Mouse (Mus musculus) frontal cortex, postnatal 36 days (tissue): ENCODE measurements around the gene Dgkh.
"Not testable (repeated sequence)": the region's sequence is repeated elsewhere in the genome, so short reads cannot be mapped to it uniquely, and the experiment has no call there.

Source experiments
- DNase-seq, 2 experiments: peaks; one replicate each; pipeline ENCODE4 v3.0.0; 2022; ENCODE audit warnings: low spot score in 2 of 2

The Dgkh gene

GRCm38 (mm10) chr14:78732617-78733312, at the start of gene Dgkh:
TSS of gene Dgkh (minus strand) at chr14:78732776.
- peak; percentile 79 to 82 for DNase-seq

GRCm38 (mm10) chr14:78777215-78777614, 44.6 kb upstream of the Dgkh start:
- DNase-seq = peak; percentile 24 to 26

- peak in 1 of 2 experiments; percentile 4 for DNase-seq
Measured at GRCm38 (mm10) chr14:78776659-78777058, 44.1 kb upstream of the Dgkh start.

- DNase-seq = no peak
Measured at GRCm38 (mm10) chr14:78775699-78776098, 43.1 kb upstream of the Dgkh start.

GRCm38 (mm10) chr14:78775226-78775625, 42.6 kb upstream of the Dgkh start:
- no peak for DNase-seq

GRCm38 (mm10) chr14:78770457-78770856, 37.9 kb upstream of the Dgkh start:
- no peak for DNase-seq

- no peak for DNase-seq
Measured at GRCm38 (mm10) chr14:78761064-78761463, 28.5 kb upstream of the Dgkh start.

GRCm38 (mm10) chr14:78759491-78759890, 26.9 kb upstream of the Dgkh start:
- no peak for DNase-seq

GRCm38 (mm10) chr14:78755316-78755715, 22.7 kb upstream of the Dgkh start:
- DNase-seq = no peak

- no peak for DNase-seq
Measured at GRCm38 (mm10) chr14:78748692-78749091, 16.1 kb upstream of the Dgkh start.

- DNase-seq = no peak
Measured at GRCm38 (mm10) chr14:78747969-78748651, 15.5 kb upstream of the Dgkh start.

GRCm38 (mm10) chr14:78747454-78747853, 14.9 kb upstream of the Dgkh start:
- DNase-seq = no peak

GRCm38 (mm10) chr14:78734605-78735004, 2.0 kb upstream of the Dgkh start:
- DNase-seq = no peak

GRCm38 (mm10) chr14:78734203-78734602, 1.6 kb upstream of the Dgkh start:
- not testable (repeated sequence) for DNase-seq

GRCm38 (mm10) chr14:78733366-78734076, 945 bp upstream of the Dgkh start:
- DNase-seq = no peak

GRCm38 (mm10) chr14:78731852-78732616, 542 bp downstream of the Dgkh start:
- peak in 1 of 2 experiments; percentile 21 for DNase-seq

- peak; percentile 35 to 65 for DNase-seq
Measured at GRCm38 (mm10) chr14:78731240-78731639, 1.3 kb downstream of the Dgkh start.

GRCm38 (mm10) chr14:78725976-78726375, 6.6 kb downstream of the Dgkh start:
- no peak for DNase-seq

GRCm38 (mm10) chr14:78725307-78725956, 7.1 kb downstream of the Dgkh start:
- no peak for DNase-seq

GRCm38 (mm10) chr14:78724414-78725306, 7.9 kb downstream of the Dgkh start:
- DNase-seq = peak in 1 of 2 experiments; percentile 60
